Mouse (Mus musculus) right cerebral cortex, postnatal 36 days (tissue): ENCODE results near the gene Cyp2c69.
"Not testable (repeated sequence)": the region's sequence is repeated elsewhere in the genome, so short reads cannot be mapped to it uniquely, and the experiment has no call there.

Experiments used
- DNase-seq, 2 experiments: peaks; one replicate each; pipeline ENCODE4 v3.0.0; 2022; ENCODE audit warnings: low spot score in 2 of 2, mixed read lengths in 1 of 2

Cyp2c69 gene

DNA sequence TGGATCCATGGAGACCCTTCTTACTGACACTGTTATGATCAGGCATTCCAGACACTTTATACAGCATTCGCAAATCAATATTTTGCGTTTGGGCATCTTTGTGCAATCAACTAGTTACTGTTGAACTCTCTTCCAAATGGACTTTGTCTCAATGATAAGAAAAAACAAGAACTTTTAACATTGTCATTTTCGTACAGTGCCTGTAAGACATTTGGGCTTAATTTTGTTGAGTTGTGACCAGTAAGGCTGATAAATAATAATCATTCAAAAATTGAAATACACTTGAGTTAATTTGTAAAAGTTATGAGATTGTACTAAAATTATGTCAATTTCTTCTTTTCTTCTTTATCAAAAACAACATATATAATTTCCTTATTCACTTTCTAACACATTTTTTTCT, at the start of gene Cyp2c69:
Gene Cyp2c69, minus strand, starts transcription at position 101 of the 400 bp plus-strand sequence.
- DNase-seq: not testable (repeated sequence)

DNA sequence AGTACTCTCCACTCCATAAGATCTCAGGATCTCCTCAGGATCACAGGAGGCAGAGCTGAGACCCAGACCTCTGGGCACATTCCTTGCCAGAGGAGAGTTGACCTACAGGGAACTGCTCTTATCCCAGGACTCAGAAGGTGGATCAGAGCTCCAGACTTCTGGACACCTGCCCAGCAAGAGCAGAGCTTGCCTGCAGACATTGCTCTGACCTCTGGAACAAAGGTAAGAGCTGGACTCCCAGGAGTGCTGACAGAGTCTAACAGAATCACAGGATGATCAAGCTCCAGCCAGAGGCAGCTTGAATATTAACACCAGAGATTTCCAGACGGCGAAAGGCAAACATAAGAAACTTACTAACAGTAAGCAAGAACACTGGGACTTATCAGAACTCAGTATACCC, 48.8 kb upstream of the Cyp2c69 start:
- no peak for DNase-seq

DNA sequence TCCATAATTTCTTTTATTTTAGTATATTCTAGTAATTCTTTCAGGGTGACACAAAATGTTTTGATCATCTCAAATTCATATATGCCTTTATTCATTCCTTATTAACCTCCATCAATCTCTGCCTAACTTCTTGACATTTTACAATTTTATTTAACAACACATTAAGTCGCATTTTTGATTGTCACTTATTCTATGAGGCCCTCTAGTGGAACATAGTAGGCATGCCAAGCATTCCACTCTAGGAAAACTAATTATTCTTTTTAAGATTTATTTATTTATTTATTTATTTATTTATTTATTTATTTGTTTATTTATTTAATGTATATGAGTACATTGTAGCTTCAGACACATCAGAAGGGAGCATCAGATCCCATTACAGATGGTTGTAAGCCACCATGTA, 43.4 kb upstream of the Cyp2c69 start:
- DNase-seq: no peak

DNA sequence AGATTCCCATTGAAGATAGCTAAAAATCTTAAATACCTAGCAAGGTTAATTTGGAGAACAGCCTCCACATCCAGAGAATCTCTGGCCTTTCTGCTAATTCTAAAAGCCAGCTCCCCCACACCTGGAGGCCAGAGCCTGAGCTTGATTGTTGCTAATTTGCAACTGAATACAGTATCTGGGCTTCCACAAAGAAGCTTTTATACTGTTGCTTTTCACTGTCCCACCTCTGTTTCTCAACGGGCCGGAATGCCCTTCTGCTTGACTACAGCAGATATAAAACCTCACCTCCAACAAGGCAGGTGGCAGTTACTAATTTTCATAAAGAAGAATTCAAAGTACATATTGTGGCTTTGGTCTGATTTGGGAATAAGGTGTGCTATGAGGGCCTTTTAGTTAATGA, 15.1 kb upstream of the Cyp2c69 start:
- DNase-seq: no peak

DNA sequence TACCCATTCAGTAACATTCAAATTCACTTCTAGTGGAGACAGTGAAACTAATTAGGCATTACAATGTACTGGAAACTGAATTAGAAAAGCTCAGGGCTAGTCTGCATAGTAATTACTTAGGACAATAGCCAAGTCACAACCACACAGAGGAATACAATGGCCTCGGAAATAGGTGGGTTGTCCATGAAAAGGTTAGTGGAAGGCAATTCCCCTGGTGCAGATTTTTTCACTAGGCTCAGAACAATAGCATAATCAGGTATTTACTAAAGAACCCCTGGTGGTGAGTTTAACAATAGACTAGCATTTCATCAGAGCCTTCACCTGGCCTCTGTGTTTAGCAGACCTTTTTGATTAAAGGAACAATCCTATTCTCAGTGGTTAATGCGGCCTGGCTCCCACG, 3.5 kb upstream of the Cyp2c69 start:
- not testable (repeated sequence) for DNase-seq

DNA sequence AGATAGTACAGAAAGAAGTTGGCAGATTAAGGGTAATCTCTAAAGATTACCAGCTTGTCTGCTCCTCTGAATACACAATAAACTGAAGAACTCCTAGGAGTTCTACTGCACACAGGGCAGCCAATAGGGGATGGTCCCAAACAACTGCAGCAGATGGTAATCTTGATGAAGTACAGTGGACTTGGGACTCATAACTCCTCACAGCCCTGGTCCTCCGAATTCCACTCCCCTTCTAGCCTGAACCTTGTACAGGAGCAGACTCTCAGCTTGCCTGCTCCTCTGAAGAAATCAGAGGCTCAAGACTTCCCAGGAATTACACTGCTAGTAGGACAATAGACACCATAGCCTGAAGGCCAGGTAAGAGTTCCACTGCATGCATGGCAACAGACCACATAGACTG, 20.5 kb downstream of the Cyp2c69 start:
- no peak for DNase-seq

DNA sequence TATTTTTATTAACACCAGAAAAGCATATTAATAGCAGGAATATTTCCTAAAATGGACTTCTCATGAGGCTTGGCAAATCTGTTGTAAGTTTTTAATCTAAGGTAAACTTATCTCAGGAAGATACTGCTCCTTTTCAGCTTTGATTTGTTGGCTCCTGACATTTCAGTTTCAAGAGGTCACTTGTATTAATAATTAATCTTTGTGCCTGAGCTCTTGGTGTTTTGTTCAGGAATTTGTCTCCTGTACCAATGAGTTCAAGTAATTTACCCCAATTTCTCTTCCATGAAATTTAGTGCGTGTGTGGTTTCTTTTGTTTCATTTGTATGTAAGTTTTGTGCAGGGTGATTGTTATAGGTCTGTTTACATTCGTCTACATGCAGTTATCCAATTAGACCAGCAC, 65.7 kb downstream of the Cyp2c69 start:
- DNase-seq: not testable (repeated sequence)

DNA sequence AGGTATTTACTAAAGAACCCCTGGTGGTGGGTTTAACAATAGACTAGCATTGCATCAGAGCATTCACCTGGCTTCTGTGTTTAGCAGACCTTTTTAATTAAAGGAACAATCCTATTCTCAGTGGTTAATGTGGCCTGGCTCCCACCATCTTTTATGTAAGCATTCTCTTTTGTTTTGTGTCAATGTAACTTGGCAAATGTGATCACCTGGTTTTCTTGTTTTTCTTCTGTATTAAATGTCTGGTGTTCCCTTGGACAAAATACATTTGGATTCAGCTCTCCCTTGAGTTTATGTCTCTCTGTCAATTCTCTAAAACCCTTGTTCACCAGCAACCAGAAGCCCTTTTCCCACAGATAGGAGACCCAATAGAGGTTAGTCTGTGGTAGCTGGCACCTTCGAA, 70.2 kb downstream of the Cyp2c69 start:
- not testable (repeated sequence) for DNase-seq

DNA sequence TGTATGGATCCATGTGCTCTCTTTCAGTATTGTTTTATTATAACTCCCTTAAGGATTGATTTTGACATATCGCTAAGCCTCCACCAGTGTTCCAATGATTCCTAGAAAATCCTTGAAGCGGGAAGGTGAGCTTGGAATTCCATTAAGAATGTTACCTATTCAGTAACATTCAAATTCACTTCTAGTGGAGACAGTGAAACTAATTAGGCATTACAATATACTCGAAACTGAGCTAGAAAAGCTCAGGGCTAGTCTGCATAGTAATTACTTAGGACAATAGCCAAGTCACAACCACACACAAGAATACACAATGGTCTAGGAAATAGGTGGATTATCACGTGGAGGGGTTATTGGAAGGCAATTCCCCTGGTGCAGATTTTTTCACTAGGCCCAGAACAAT, 70.6 kb downstream of the Cyp2c69 start:
- DNase-seq: not testable (repeated sequence)

DNA sequence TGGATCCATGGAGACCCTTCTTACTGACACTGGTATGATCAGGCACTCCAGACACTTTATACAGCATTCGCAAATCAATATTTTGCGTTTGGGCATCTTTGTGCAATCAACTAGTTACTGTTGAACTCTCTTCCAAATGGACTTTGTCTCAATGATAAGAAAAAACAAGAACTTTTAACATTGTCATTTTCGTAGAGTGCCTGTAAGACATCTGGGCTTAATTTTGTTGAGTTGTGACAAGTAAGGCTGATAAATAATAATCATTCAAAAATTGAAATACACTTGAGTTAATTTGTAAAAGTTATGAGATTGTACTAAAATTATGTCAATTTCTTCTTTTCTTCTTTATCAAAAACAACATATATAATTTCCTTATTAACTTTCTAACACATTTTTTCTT, 73.9 kb downstream of the Cyp2c69 start, which contains the start of gene Cyp2c40:
Gene Cyp2c40, minus strand, starts transcription at position 101 of the 400 bp plus-strand sequence.
- DNase-seq: not testable (repeated sequence)
